Mouse (Mus musculus) cerebellum, adult 2 months (tissue): ENCODE results near the gene 5430419D17Rik. TPM values are rescaled to one million over a fixed set of nuclear protein-coding genes. Genes with fewer than 3 reads are reported as not detected.

Source experiments
- DNase-seq, 2 experiments: peaks; one replicate each; pipeline ENCODE4 v3.0.0; 2021
- H3K27ac ChIP-seq: fragments of 200-500 bp; 2 replicates; pipeline ENCODE4 v1.5.1; 2012; ENCODE audit warnings: low read length, control low read depth, inconsistent platforms; ENCODE audit not compliant: insufficient read depth
- H3K27me3 ChIP-seq: fragments of 200-500 bp; 2 replicates; pipeline ENCODE4 v1.6.1; 2012; ENCODE audit warnings: inconsistent platforms, mild to moderate bottlenecking, low read length, moderate library complexity; ENCODE audit not compliant: control insufficient read depth, insufficient read depth
- H3K4me1 ChIP-seq: fragments of 200-500 bp; 2 replicates; pipeline ENCODE4 v1.6.1; 2011; ENCODE audit warnings: low read length; ENCODE audit not compliant: control insufficient read depth, insufficient read depth
- H3K4me3 ChIP-seq: fragments of 200-500 bp; replicated peaks from 2 replicates; pipeline ENCODE3; 2011; ENCODE audit warnings: mild to moderate bottlenecking, low read depth, low read length, control low read depth; ENCODE audit not compliant: insufficient read depth
- CTCF ChIP-seq: fragments of 200-500 bp; IDR thresholded peaks from 2 replicates; pipeline ENCODE4 v1.5.1; 2011; ENCODE audit warnings: low read depth, mild to moderate bottlenecking, control low read depth, low read length, moderate library complexity, borderline replicate concordance; ENCODE audit not compliant: insufficient read depth
- POLR2A ChIP-seq: fragments of 200-500 bp; IDR thresholded peaks from 2 replicates; pipeline ENCODE4 v1.6.1; 2011; ENCODE audit warnings: low read length, control low read depth, borderline replicate concordance; ENCODE audit not compliant: insufficient read depth
- WGBS: fragments of 180-500 bp; shearing (Covaris S2); methylation state at CpG from one replicate; pipeline ENCODE4 v1.1.7; 2018; 5-methylcytosine and 5-hydroxymethylcytosine counted together
- polyA plus RNA-seq: library from polyadenylated mRNA; depleted of rRNA; stranded (reverse); fragments of >200 nt; gene quantifications from 2 replicates; pipeline ENCODE4 v1.2.3, GENCODE M21; 2012

The 5430419D17Rik gene
- polyA plus RNA-seq, 1 experiment: 0.38 TPM

- no peak for DNase-seq
- no peak overlapping the region for H3K4me3 ChIP-seq
- 0 out of 2 replicates have a peak, but pooled peaks cover 3% of the 10 kb centered on the region for H3K4me1 ChIP-seq
Measured at GRCm38 (mm10) chr7:131256841-131257240, 82.6 kb downstream of the 5430419D17Rik start.

GRCm38 (mm10) chr7:131257309-131257708, 83.1 kb downstream of the 5430419D17Rik start:
- H3K4me1 ChIP-seq: 0 out of 2 replicates have a peak, but pooled peaks cover 3% of the 10 kb centered on the region
- DNase-seq: no peak
- no peaks in the 10 kb centered on the region for H3K27me3 ChIP-seq
- 19% methylated on average over 1 of the region's 1 CpGs for WGBS
- H3K27ac ChIP-seq: no peak overlapping the region
- H3K4me3 ChIP-seq: no peak overlapping the region
- TF ChIP-seq POLR2A: no peak
- no peak for TF ChIP-seq CTCF

More at GRCm38 (mm10) chr7:131256841-131257240, 82.6 kb downstream of the 5430419D17Rik start:
- Histone ChIP-seq H3K27ac (no peak overlapping the region), H3K27me3 (no peaks in the 10 kb centered on the region)
- WGBS: 65% methylated on average over 5 of the region's 5 CpGs
- TF ChIP-seq POLR2A (no peak), CTCF (no peak)

GRCm38 (mm10) chr7:131260946-131261345, 86.7 kb downstream of the 5430419D17Rik start:
- no peak overlapping the region for H3K4me3 ChIP-seq
- TF ChIP-seq POLR2A: no peak
- TF ChIP-seq CTCF: no peak
- no peak for DNase-seq
- 25% methylated on average over 6 of the region's 6 CpGs for WGBS
- H3K27me3 ChIP-seq: no peaks in the 10 kb centered on the region
- 0 out of 2 replicates have a peak, but pooled peaks cover 3% of the 10 kb centered on the region for H3K4me1 ChIP-seq
- no peak overlapping the region for H3K27ac ChIP-seq

GRCm38 (mm10) chr7:131264251-131264650, 90.0 kb downstream of the 5430419D17Rik start:
- TF ChIP-seq POLR2A: no peak
- TF ChIP-seq CTCF: no peak
- Histone ChIP-seq H3K4me3 (no peak overlapping the region), H3K4me1 (no peaks in the 10 kb centered on the region), H3K27me3 (no peaks in the 10 kb centered on the region), H3K27ac (no peak overlapping the region)
- DNase-seq: no peak
- WGBS: 90% methylated on average over 4 of the region's 4 CpGs

- WGBS: 33% methylated on average over 4 of the region's 4 CpGs
- Histone ChIP-seq H3K4me1 (no peaks in the 10 kb centered on the region), H3K27me3 (no peaks in the 10 kb centered on the region), H3K27ac (no peak overlapping the region), H3K4me3 (no peak overlapping the region)
- no peak for TF ChIP-seq CTCF
- TF ChIP-seq POLR2A: no peak
- DNase-seq: peak in 1 of 2 experiments; percentile 4
Measured at GRCm38 (mm10) chr7:131265851-131266250, 91.6 kb downstream of the 5430419D17Rik start.

- no peaks in the 10 kb centered on the region for H3K27me3 ChIP-seq
- H3K4me3 ChIP-seq: no peak overlapping the region
- no peak overlapping the region for H3K27ac ChIP-seq
- no peak for DNase-seq
- WGBS: 74% methylated on average over 8 of the region's 8 CpGs
- no peaks in the 10 kb centered on the region for H3K4me1 ChIP-seq
- no peak for TF ChIP-seq POLR2A
- TF ChIP-seq CTCF: no peak
Measured at GRCm38 (mm10) chr7:131297151-131297550, 122.9 kb downstream of the 5430419D17Rik start.

- Histone ChIP-seq H3K27ac (no peak overlapping the region), H3K4me1 (no peaks in the 10 kb centered on the region; the same call in 1 of the 2 replicates), H3K4me3 (no peak overlapping the region), H3K27me3 (no peaks in the 10 kb centered on the region)
- TF ChIP-seq POLR2A (no peak), CTCF (no peak)
- 80% methylated on average over 8 of the region's 8 CpGs for WGBS
- DNase-seq: no peak
Measured at GRCm38 (mm10) chr7:131303340-131303739, 129.1 kb downstream of the 5430419D17Rik start.

GRCm38 (mm10) chr7:131306733-131307132, 132.5 kb downstream of the 5430419D17Rik start:
- TF ChIP-seq CTCF: no peak
- TF ChIP-seq POLR2A: no peak
- no peak overlapping the region for H3K4me3 ChIP-seq
- no peak overlapping the region for H3K27ac ChIP-seq
- H3K27me3 ChIP-seq: no peaks in the 10 kb centered on the region
- WGBS: 80% methylated on average over 5 of the region's 5 CpGs
- no peak for DNase-seq
- H3K4me1 ChIP-seq: no peaks in the 10 kb centered on the region; the same call in 1 of the 2 replicates

GRCm38 (mm10) chr7:131314493-131314892, 140.3 kb downstream of the 5430419D17Rik start:
- Histone ChIP-seq H3K27ac (no peak overlapping the region), H3K27me3 (no peaks in the 10 kb centered on the region), H3K4me1 (no peaks in the 10 kb centered on the region), H3K4me3 (no peak overlapping the region)
- 85% methylated on average over 7 of the region's 7 CpGs for WGBS
- no peak for TF ChIP-seq POLR2A
- no peak for TF ChIP-seq CTCF
- DNase-seq: no peak
